Mouse (Mus musculus): ENCODE results near the gene Gsto2. TPM values are rescaled to one million over a fixed set of nuclear protein-coding genes. Genes with fewer than 3 reads are reported as not detected.

Gsto2 gene
- total and polyA plus RNA-seq, 2 experiments = 0.32 to 1.3 TPM

DNA sequence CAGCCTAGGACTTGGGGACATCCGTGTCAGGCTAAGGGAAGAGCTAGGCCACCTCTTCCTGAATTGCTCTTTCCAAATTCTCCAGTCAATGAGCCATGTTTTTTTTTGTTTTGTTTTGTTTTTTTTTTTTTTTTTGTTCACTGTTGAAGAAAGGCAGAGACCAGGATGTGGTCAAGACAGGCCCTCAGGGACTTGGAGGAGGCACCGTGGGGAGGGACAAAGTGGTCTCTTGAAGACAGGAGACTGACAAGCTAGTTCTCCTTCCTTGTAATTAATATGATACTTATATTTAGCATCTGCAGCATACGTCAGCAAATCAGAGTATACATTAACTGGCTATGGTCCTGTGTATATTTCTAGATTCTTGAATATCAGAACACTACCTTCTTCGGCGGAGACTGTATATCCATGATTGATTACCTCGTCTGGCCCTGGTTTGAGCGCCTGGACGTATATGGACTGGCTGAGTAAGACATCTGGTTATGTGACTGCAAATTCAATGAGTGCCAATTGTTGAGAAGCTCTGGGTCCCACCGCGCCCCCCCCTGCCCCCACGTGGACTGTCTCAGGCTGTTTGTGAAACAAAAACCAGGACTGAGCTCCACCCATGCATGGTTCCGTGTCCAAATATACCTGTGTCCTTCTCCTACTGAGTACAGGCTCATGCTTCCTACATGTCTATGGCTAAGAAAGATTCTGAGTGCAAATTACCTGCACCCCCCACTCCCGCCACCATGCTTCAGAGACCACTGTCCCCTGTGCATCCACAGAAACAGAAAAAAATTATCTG is 19.2 kb downstream of the Gsto2 start:
- Histone ChIP-seq H3K79me2 (ENCODE audit: control insufficient read depth, insufficient read depth, low read length) (no peaks in the 10 kb centered on the region), H3K36me3 (ENCODE audit: control insufficient read depth, insufficient read depth, low read length) (no peaks in the 10 kb centered on the region), H3K27ac (replicated peaks; ENCODE audit: insufficient read depth, low read depth, low read length) (no peak overlapping the region), H3K27me3 (ENCODE audit: control insufficient read depth, insufficient read depth, low read length) (no peaks in the 10 kb centered on the region), H3K4me3 (ENCODE audit: insufficient read depth, low read depth, low read length) (no peak overlapping the region), H3K4me1 (ENCODE audit: control insufficient read depth, insufficient read depth, low read length) (no peaks in the 10 kb centered on the region), H3K9ac (ENCODE audit: low read depth, low read length) (no peak overlapping the region)
- no peak for TF ChIP-seq POLR2A (IDR thresholded peaks at IDR 0.05; ENCODE audit: extremely low read depth, insufficient read depth, low read length)
- TF ChIP-seq CTCF (IDR thresholded peaks at IDR 0.05; ENCODE audit: low read depth, low read length) = no peak
- 82% methylated on average over 13 of the region's 13 CpGs for WGBS
- no peak for DNase-seq (ENCODE audit: extremely low read depth, low read depth, low spot score)

DNA sequence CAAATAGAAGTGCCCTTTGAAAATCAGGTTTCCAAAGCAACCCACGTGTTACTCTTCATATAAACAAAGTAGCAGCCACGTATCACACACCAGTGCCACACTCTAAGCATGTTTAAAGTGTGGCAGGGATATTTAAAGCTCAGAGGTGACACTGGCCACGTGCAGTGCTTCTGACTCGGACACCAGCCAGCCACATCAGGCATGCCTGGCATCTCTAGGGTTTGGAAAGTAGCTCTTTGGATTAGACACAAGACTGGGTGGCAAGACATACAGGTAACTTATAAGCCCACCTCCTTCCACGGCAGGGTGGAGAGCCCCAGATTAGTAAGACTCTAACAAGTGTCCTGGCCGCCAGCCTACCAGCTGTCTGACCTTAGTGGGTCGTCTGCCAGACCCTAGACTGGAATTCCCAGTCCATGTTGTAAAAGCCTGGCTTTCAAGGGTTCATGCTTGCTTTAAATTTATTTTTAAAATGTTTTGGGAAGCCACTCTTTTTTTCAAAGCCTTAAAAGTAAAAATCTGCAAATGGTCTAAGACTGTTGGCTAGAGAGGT is 19.9 kb downstream of the Gsto2 start:
- TF ChIP-seq POLR2A (IDR thresholded peaks at IDR 0.05; ENCODE audit: extremely low read depth, insufficient read depth, low read length) (no peak), CTCF (IDR thresholded peaks at IDR 0.05; ENCODE audit: low read depth, low read length) (no peak)
- H3K4me3 ChIP-seq (ENCODE audit: insufficient read depth, low read depth, low read length) = no peak overlapping the region

DNA sequence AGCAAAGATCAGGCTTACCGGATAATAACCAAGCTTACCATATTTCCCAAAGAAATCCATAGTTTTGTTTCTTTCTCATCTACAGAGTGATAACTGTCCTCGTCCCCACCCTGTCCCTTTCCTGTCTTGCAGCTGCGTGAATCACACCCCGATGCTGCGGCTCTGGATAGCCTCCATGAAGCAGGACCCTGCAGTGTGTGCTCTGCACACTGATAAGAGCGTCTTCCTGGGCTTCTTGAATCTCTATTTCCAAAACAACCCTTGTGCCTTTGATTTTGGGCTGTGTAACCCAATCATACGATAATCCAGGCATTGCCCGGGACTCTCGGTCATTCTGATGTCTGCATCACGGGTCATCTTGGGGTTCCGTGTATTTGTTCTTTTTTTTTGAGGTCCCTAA is 20.6 kb downstream of the Gsto2 start:
- Histone ChIP-seq H3K27ac (replicated peaks; ENCODE audit: insufficient read depth, low read depth, low read length) (peak overlapping the region; percentile 71), H3K79me2 (ENCODE audit: control insufficient read depth, insufficient read depth, low read length) (no peaks in the 10 kb centered on the region), H3K27me3 (ENCODE audit: control insufficient read depth, insufficient read depth, low read length) (no peaks in the 10 kb centered on the region), H3K4me3 (ENCODE audit: insufficient read depth, low read depth, low read length) (no peak overlapping the region), H3K36me3 (ENCODE audit: control insufficient read depth, insufficient read depth, low read length) (no peaks in the 10 kb centered on the region), H3K9ac (ENCODE audit: low read depth, low read length) (no peak overlapping the region), H3K4me1 (ENCODE audit: control insufficient read depth, insufficient read depth, low read length) (no peaks in the 10 kb centered on the region)
- WGBS = 73% methylated on average over 11 of the region's 11 CpGs
- no peak for TF ChIP-seq POLR2A (IDR thresholded peaks at IDR 0.05; ENCODE audit: extremely low read depth, insufficient read depth, low read length)
- DNase-seq (ENCODE audit: extremely low read depth, low read depth, low spot score) = no peak

More for the DNA sequence above, 19.9 kb downstream of the Gsto2 start:
- no peaks in the 10 kb centered on the region for H3K27me3 ChIP-seq (ENCODE audit: control insufficient read depth, insufficient read depth, low read length)
- no peak overlapping the region for H3K9ac ChIP-seq (ENCODE audit: low read depth, low read length)
- H3K27ac ChIP-seq (replicated peaks; ENCODE audit: insufficient read depth, low read depth, low read length) = no peak overlapping the region
- no peaks in the 10 kb centered on the region for H3K4me1 ChIP-seq (ENCODE audit: control insufficient read depth, insufficient read depth, low read length)
- DNase-seq (ENCODE audit: extremely low read depth, low read depth, low spot score) = no peak
- H3K79me2 ChIP-seq (ENCODE audit: control insufficient read depth, insufficient read depth, low read length) = no peaks in the 10 kb centered on the region
- WGBS = 67% methylated on average over 7 of the region's 7 CpGs
- no peaks in the 10 kb centered on the region for H3K36me3 ChIP-seq (ENCODE audit: control insufficient read depth, insufficient read depth, low read length)

DNA sequence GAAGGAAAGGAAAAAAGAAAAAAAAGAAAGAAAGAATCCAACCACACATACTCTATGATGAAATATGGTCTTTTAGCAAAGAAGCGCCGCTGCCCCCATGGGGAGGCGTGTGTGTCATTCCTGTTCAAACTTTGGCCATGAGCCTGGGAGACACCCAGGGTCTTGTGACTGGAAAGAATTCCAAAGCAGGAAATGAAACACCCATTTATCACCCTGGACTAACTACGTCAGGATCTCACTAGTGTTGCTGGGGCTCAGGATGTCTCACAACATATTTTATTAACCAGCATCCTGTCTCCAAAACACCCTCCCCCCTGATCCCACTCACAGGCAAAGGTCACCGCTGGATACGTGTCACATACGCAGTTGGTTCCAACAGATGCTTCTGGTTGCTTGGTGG is 21.3 kb downstream of the Gsto2 start:
- no peak for TF ChIP-seq POLR2A (IDR thresholded peaks at IDR 0.05; ENCODE audit: extremely low read depth, insufficient read depth, low read length)
- TF ChIP-seq CTCF (IDR thresholded peaks at IDR 0.05; ENCODE audit: low read depth, low read length) = no peak
- WGBS = 55% methylated on average over 7 of the region's 7 CpGs
- Histone ChIP-seq H3K36me3 (ENCODE audit: control insufficient read depth, insufficient read depth, low read length) (no peaks in the 10 kb centered on the region), H3K27me3 (ENCODE audit: control insufficient read depth, insufficient read depth, low read length) (no peaks in the 10 kb centered on the region), H3K9ac (ENCODE audit: low read depth, low read length) (no peak overlapping the region), H3K4me1 (ENCODE audit: control insufficient read depth, insufficient read depth, low read length) (0 out of 2 replicates have a peak, but pooled peaks cover 2% of the 10 kb centered on the region), H3K4me3 (ENCODE audit: insufficient read depth, low read depth, low read length) (no peak overlapping the region), H3K79me2 (ENCODE audit: control insufficient read depth, insufficient read depth, low read length) (no peaks in the 10 kb centered on the region), H3K27ac (replicated peaks; ENCODE audit: insufficient read depth, low read depth, low read length) (0 out of 2 replicates have a peak overlapping the region, but pooled peaks have one; percentile 21)
- DNase-seq (ENCODE audit: extremely low read depth, low read depth, low spot score) = peak; percentile 18

DNA sequence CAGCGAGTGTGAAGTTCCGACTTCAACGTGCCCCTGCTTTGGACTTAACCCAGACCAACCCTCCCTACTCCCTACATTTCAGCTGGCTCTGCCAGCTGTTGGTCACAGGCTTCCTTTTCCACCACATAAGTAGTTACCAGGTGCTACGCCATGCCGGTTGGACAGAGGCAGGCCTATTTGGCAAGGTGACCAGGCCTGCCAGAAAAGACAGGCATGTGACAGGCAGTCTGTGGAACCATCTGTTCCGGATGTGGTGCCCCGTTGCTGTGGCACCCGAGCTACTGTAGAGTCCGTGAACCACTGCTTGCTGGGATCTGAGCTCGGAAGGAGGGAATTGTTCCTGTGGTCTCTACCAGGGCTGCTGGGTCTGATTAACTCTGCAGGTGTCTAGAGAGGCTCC is 22.1 kb downstream of the Gsto2 start:
- TF ChIP-seq POLR2A (IDR thresholded peaks at IDR 0.05; ENCODE audit: extremely low read depth, insufficient read depth, low read length) (no peak), CTCF (IDR thresholded peaks at IDR 0.05; ENCODE audit: low read depth, low read length) (no peak)
- Histone ChIP-seq H3K27me3 (ENCODE audit: control insufficient read depth, insufficient read depth, low read length) (no peaks in the 10 kb centered on the region), H3K36me3 (ENCODE audit: control insufficient read depth, insufficient read depth, low read length) (no peaks in the 10 kb centered on the region), H3K4me1 (ENCODE audit: control insufficient read depth, insufficient read depth, low read length) (0 out of 2 replicates have a peak, but pooled peaks cover 2% of the 10 kb centered on the region), H3K79me2 (ENCODE audit: control insufficient read depth, insufficient read depth, low read length) (no peaks in the 10 kb centered on the region), H3K9ac (ENCODE audit: low read depth, low read length) (no peak overlapping the region), H3K27ac (replicated peaks; ENCODE audit: insufficient read depth, low read depth, low read length) (no peak overlapping the region), H3K4me3 (ENCODE audit: insufficient read depth, low read depth, low read length) (no peak overlapping the region)
- WGBS = 80% methylated on average over 10 of the region's 10 CpGs
- no peak for DNase-seq (ENCODE audit: extremely low read depth, low read depth, low spot score)

DNA sequence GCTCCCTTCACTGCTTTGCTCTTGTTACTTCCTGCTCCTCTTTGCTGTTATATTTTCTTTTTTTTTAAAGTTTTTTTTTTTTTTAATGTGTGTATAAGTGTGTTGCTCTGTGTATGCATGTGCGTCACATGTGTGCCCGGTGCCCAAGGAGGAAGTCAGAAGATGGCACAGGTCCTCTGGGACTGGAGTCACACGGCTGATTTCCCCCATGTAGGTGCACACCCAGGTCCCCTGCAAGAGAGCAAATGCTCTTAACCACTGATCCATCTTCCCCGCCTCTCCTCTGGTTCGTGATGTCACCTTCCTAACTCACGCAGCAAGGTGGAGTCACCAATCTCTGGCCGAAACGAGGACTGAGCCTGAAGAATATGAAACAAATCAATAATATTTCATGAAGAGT is 22.7 kb downstream of the Gsto2 start:
- H3K79me2 ChIP-seq (ENCODE audit: control insufficient read depth, insufficient read depth, low read length) = no peaks in the 10 kb centered on the region
- 0 out of 2 replicates have a peak, but pooled peaks cover 2% of the 10 kb centered on the region for H3K4me1 ChIP-seq (ENCODE audit: control insufficient read depth, insufficient read depth, low read length)
- H3K4me3 ChIP-seq (ENCODE audit: insufficient read depth, low read depth, low read length) = no peak overlapping the region
- no peak overlapping the region for H3K9ac ChIP-seq (ENCODE audit: low read depth, low read length)
- DNase-seq (ENCODE audit: extremely low read depth, low read depth, low spot score) = no peak
- H3K36me3 ChIP-seq (ENCODE audit: control insufficient read depth, insufficient read depth, low read length) = no peaks in the 10 kb centered on the region
- TF ChIP-seq CTCF (IDR thresholded peaks at IDR 0.05; ENCODE audit: low read depth, low read length) = no peak
- no peak for TF ChIP-seq POLR2A (IDR thresholded peaks at IDR 0.05; ENCODE audit: extremely low read depth, insufficient read depth, low read length)
- no peaks in the 10 kb centered on the region for H3K27me3 ChIP-seq (ENCODE audit: control insufficient read depth, insufficient read depth, low read length)
- 91% methylated on average over 8 of the region's 8 CpGs for WGBS
- no peak overlapping the region for H3K27ac ChIP-seq (replicated peaks; ENCODE audit: insufficient read depth, low read depth, low read length)

All from liver, adult 2 months (tissue).